Mouse (Mus musculus) limb, embryonic 11.5 days (tissue): ENCODE measurements at regions not wholly inside any gene's neighbourhood (a gene's known extent, or its start where the extent isn't known, plus 50 kb on each side); places are given as distances from the start of the nearest gene placed in this dataset.

Experiments used
- ATAC-seq: fragments of 200-750 bp; cut with Nextera tagmentation; 2 replicates; pipeline ENCODE4 v1.8.0; 2017; ENCODE audit warnings: low read depth; ENCODE audit not compliant: insufficient number of reproducible peaks, low FRiP score, low TSS enrichment
- DNase-seq: peaks from one replicate; pipeline ENCODE4 v3.0.0-alpha.2; 2015; ENCODE audit warnings: low spot score
- H3K27ac ChIP-seq: fragments of 300-500 bp; sonication (generic); replicated peaks from 2 replicates; pipeline ENCODE4 v1.5.1; 2014; ENCODE audit warnings: low read depth, mild to moderate bottlenecking, low read length
- H3K27me3 ChIP-seq: fragments of 300-500 bp; sonication (generic); 2 replicates; pipeline ENCODE4 v1.6.1; 2014; ENCODE audit warnings: mild to moderate bottlenecking, low read length, mixed read lengths; ENCODE audit not compliant: control insufficient read depth, insufficient read depth
- H3K36me3 ChIP-seq: fragments of 300-500 bp; sonication (generic); 2 replicates; pipeline ENCODE4 v1.6.1; 2014; ENCODE audit warnings: mild to moderate bottlenecking, low read length, moderate library complexity, mixed read lengths; ENCODE audit not compliant: control insufficient read depth, insufficient read depth
- H3K4me1 ChIP-seq: fragments of 300-500 bp; sonication (generic); 2 replicates; pipeline ENCODE4 v1.6.1; 2014; ENCODE audit warnings: low read length, mixed read lengths; ENCODE audit not compliant: control insufficient read depth, insufficient read depth
- H3K4me2 ChIP-seq: fragments of 300-500 bp; sonication (generic); 2 replicates; pipeline ENCODE4 v1.6.1; 2014; ENCODE audit warnings: low read depth, mild to moderate bottlenecking, moderate library complexity; ENCODE audit not compliant: severe bottlenecking
- H3K4me3 ChIP-seq: fragments of 300-500 bp; sonication (generic); 2 replicates; pipeline ENCODE4 v1.5.1; 2014; ENCODE audit warnings: low read depth, low read length
- H3K9ac ChIP-seq: fragments of 300-500 bp; sonication (generic); 2 replicates; pipeline ENCODE4 v1.6.1; 2014; ENCODE audit warnings: mild to moderate bottlenecking, low read length
- H3K9me3 ChIP-seq: fragments of 300-500 bp; sonication (generic); 2 replicates; pipeline ENCODE4 v1.6.1; 2016; ENCODE audit warnings: low read length; ENCODE audit not compliant: control insufficient read depth
- WGBS: fragments of 180-500 bp; shearing (Covaris S2); extraction: QIAGEN DNeasy Blood & Tissue Kit; methylation state at CpG from one replicate; pipeline ENCODE4 v1.1.7; 2014; 5-methylcytosine and 5-hydroxymethylcytosine counted together

- no peaks in the 10 kb centered on the region for H3K36me3 ChIP-seq
- H3K9ac ChIP-seq: no peak overlapping the region
- no peak overlapping the region for H3K4me3 ChIP-seq
- WGBS: 82% methylated on average over 1 of the region's 1 CpGs
- H3K27ac ChIP-seq: no peak overlapping the region
- H3K4me1 ChIP-seq: no peaks in the 10 kb centered on the region
- ATAC-seq: no peak
- no peaks in the 10 kb centered on the region for H3K9me3 ChIP-seq
- DNase-seq: no peak
- H3K27me3 ChIP-seq: no peaks in the 10 kb centered on the region
- H3K4me2 ChIP-seq: no peak overlapping the region
These were observed 384.8 kb upstream of the Jag1 start for GRCm38 (mm10) chr2:137501236-137501635.

GRCm38 (mm10) chr2:137497616-137498015 lies 381.2 kb upstream of the Jag1 start:
- H3K4me3 ChIP-seq: no peak overlapping the region
- no peaks in the 10 kb centered on the region for H3K36me3 ChIP-seq
- no peaks in the 10 kb centered on the region for H3K27me3 ChIP-seq
- DNase-seq: no peak
- 89% methylated on average over 2 of the region's 2 CpGs for WGBS
- no peak for ATAC-seq
- no peak overlapping the region for H3K9ac ChIP-seq
- no peaks in the 10 kb centered on the region for H3K9me3 ChIP-seq
- no peak overlapping the region for H3K4me2 ChIP-seq
- H3K27ac ChIP-seq: no peak overlapping the region
- no peaks in the 10 kb centered on the region for H3K4me1 ChIP-seq

GRCm38 (mm10) chr2:137493600-137493999 lies 377.2 kb upstream of the Jag1 start:
- ATAC-seq: no peak

GRCm38 (mm10) chr2:137489181-137489682 lies 372.8 kb upstream of the Jag1 start:
- DNase-seq (no peak), ATAC-seq (no peak)
- H3K9ac ChIP-seq: no peak overlapping the region
- H3K4me2 ChIP-seq: no peak overlapping the region
- no peaks in the 10 kb centered on the region for H3K9me3 ChIP-seq
- no peak overlapping the region for H3K27ac ChIP-seq
- H3K4me1 ChIP-seq: no peaks in the 10 kb centered on the region
- H3K27me3 ChIP-seq: no peaks in the 10 kb centered on the region
- no peaks in the 10 kb centered on the region for H3K36me3 ChIP-seq
- WGBS: 29% methylated on average over 5 of the region's 5 CpGs
- no peak overlapping the region for H3K4me3 ChIP-seq

More at GRCm38 (mm10) chr2:137493600-137493999, 377.2 kb upstream of the Jag1 start:
- H3K9ac ChIP-seq: no peak overlapping the region
- no peak overlapping the region for H3K27ac ChIP-seq
- H3K4me3 ChIP-seq: no peak overlapping the region
- H3K4me2 ChIP-seq: no peak overlapping the region
- no peaks in the 10 kb centered on the region for H3K36me3 ChIP-seq
- WGBS: 92% methylated on average over 5 of the region's 5 CpGs
- no peak for DNase-seq
- H3K4me1 ChIP-seq: no peaks in the 10 kb centered on the region
- H3K27me3 ChIP-seq: no peaks in the 10 kb centered on the region
- no peaks in the 10 kb centered on the region for H3K9me3 ChIP-seq

DNA sequence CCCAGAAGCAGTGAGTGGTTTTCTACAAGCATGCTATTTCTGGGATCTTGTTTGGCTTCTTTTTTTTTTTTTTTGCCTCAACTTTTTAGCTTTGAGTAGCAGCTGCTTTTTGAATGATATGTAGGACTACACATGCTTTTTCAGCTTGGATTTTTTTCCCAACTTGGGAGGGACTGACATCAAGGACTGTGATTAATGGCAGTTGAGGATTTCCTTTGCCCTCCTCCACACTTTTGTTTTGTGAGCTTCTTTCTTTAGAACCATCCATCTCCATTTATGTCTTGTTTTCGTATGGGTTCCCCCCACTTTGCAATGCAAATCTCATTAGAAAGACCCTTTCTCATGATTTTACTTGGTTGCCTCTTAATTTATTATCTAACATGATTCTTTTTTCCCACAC lies 352.3 kb upstream of the Jag1 start:
- no peaks in the 10 kb centered on the region for H3K27me3 ChIP-seq
- no peaks in the 10 kb centered on the region for H3K4me1 ChIP-seq
- no peak overlapping the region for H3K27ac ChIP-seq
- no peak overlapping the region for H3K9ac ChIP-seq
- no peak overlapping the region for H3K4me3 ChIP-seq
- DNase-seq (no peak), ATAC-seq (no peak)
- H3K9me3 ChIP-seq: no peaks in the 10 kb centered on the region
- 49% methylated on average over 1 of the region's 1 CpGs for WGBS
- H3K36me3 ChIP-seq: no peaks in the 10 kb centered on the region
- no peak overlapping the region for H3K4me2 ChIP-seq

- Histone ChIP-seq H3K4me1 (no peaks in the 10 kb centered on the region), H3K4me3 (no peak overlapping the region), H3K4me2 (no peak overlapping the region), H3K27ac (no peak overlapping the region), H3K9me3 (no peaks in the 10 kb centered on the region), H3K27me3 (no peaks in the 10 kb centered on the region), H3K9ac (no peak overlapping the region), H3K36me3 (no peaks in the 10 kb centered on the region)
- no peak for DNase-seq
- 73% methylated on average over 4 of the region's 4 CpGs for WGBS
- no peak for ATAC-seq
These were observed 340.8 kb upstream of the Jag1 start for GRCm38 (mm10) chr2:137457061-137457753.

DNA sequence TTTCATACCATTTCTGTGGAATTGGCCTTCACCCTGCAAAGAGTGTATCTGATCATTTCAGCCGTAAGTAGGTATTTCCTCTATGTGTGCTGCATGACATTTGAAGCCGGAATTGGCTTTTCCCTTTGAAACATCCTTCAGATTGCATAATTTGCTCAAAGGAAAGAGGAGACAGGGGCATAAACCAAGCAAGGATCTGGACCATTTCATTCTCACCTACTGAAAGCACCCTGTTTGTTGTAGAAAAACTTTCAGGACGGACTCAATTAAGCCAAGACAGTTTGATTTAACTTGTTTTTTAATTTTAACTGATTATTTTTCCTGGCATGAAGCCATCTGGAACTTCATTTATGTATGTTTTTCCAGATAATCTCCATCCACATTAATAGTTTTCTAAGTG lies 340.0 kb upstream of the Jag1 start:
- Histone ChIP-seq H3K9me3 (no peaks in the 10 kb centered on the region), H3K9ac (no peak overlapping the region), H3K36me3 (no peaks in the 10 kb centered on the region), H3K27me3 (no peaks in the 10 kb centered on the region), H3K27ac (no peak overlapping the region), H3K4me2 (no peak overlapping the region), H3K4me1 (no peaks in the 10 kb centered on the region), H3K4me3 (no peak overlapping the region)
- no peak for ATAC-seq
- WGBS: 36% methylated on average over 3 of the region's 3 CpGs
- no peak for DNase-seq

DNA sequence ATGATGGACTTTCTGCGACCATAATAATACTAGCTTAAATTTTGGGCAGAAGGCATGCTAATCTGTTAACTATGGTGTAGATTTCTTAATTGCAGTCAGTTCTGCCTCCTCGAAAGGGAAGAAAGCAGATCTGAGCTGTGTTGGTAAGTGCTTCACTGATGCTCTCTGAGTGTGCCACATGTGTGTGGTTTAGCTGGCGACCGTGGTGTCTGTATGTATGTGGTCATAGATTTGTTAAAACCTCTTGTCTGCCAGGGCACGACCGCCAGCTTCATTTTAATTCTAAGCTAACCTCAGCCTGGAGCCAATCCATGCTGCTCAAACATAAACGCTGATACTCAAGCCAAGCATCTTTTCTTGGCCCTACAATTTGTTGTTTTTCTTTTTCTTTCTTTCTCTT lies 330.5 kb upstream of the Jag1 start:
- Histone ChIP-seq H3K4me3 (no peak overlapping the region), H3K27me3 (no peaks in the 10 kb centered on the region), H3K27ac (no peak overlapping the region), H3K9me3 (no peaks in the 10 kb centered on the region), H3K4me1 (no peaks in the 10 kb centered on the region), H3K36me3 (no peaks in the 10 kb centered on the region), H3K4me2 (no peak overlapping the region), H3K9ac (no peak overlapping the region)
- 87% methylated on average over 7 of the region's 7 CpGs for WGBS
- DNase-seq (no peak), ATAC-seq (no peak)

DNA sequence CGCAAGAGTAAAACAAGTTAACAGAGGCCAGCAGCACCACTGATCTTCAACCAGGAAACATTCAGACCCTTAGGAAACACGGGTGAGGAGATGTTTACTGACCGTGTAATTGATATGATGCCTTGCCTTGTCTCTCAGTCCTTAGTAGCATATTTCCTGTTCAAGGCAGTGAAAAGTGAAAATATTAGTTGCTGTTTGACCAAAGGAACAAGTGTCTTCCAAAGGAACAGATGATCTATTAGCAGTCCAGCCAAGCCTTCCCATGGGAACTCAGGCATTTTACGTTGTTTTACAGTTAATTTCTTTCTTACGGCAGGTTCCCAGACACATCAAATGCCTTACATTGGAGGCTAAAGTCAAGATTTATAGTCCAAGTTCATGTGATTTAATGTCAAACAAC lies 321.3 kb upstream of the Jag1 start:
- H3K4me3 ChIP-seq: no peak overlapping the region
- H3K9ac ChIP-seq: no peak overlapping the region
- ATAC-seq: no peak
- H3K36me3 ChIP-seq: no peaks in the 10 kb centered on the region
- H3K9me3 ChIP-seq: no peaks in the 10 kb centered on the region
- H3K4me2 ChIP-seq: no peak overlapping the region
- no peaks in the 10 kb centered on the region for H3K4me1 ChIP-seq
- no peak for DNase-seq
- H3K27ac ChIP-seq: no peak overlapping the region
- no peaks in the 10 kb centered on the region for H3K27me3 ChIP-seq
- WGBS: 61% methylated on average over 5 of the region's 5 CpGs
